Mouse (Mus musculus): ENCODE results near the gene Ddc. TPM values are rescaled to one million over a fixed set of nuclear protein-coding genes. Genes with fewer than 3 reads are reported as not detected.

The Ddc gene
- polyA plus RNA-seq, 1 experiment from 2014 or later: 20.7 TPM

GRCm38 (mm10) chr11:11829161-11830000 is 68.6 kb downstream of the Ddc start:
- Histone ChIP-seq H3K4me2 (replicated peaks) (no peak overlapping the region), H3K27me3 (no peaks in the 10 kb centered on the region), H3K4me3 (replicated peaks) (no peak overlapping the region), H3K9me3 (replicated peaks) (no peaks in the 10 kb centered on the region), H3K36me3 (no peaks in the 10 kb centered on the region), H3K9ac (no peak overlapping the region), H3K4me1 (peaks cover 60% of the 10 kb centered on the region), H3K27ac (replicated peaks) (peak overlapping the region; percentile 82)
- no peak for ATAC-seq (ENCODE audit: insufficient number of reproducible peaks, low FRiP score, low TSS enrichment, low read depth)
- WGBS: 23% methylated on average over 11 of the region's 11 CpGs

GRCm38 (mm10) chr11:11828761-11829160 is 69.2 kb downstream of the Ddc start:
- H3K4me1 ChIP-seq: peaks cover 66% of the 10 kb centered on the region
- peak overlapping the region; percentile 82 for H3K27ac ChIP-seq (replicated peaks)
- H3K36me3 ChIP-seq: no peaks in the 10 kb centered on the region
- no peak for ATAC-seq (ENCODE audit: insufficient number of reproducible peaks, low FRiP score, low TSS enrichment, low read depth)
- H3K27me3 ChIP-seq: no peaks in the 10 kb centered on the region
- H3K4me3 ChIP-seq (replicated peaks): no peak overlapping the region
- H3K4me2 ChIP-seq (replicated peaks): 0 out of 2 replicates have a peak overlapping the region, but pooled peaks have one; percentile 6
- H3K9me3 ChIP-seq (replicated peaks): no peaks in the 10 kb centered on the region
- no peak overlapping the region for H3K9ac ChIP-seq
- WGBS: 22% methylated on average over 6 of the region's 6 CpGs

- H3K27me3 ChIP-seq: no peaks in the 10 kb centered on the region
- H3K4me1 ChIP-seq: peaks cover 71% of the 10 kb centered on the region
- no peaks in the 10 kb centered on the region for H3K36me3 ChIP-seq
- peak; percentile 48; the same call in 1 of the 2 replicates for ATAC-seq (ENCODE audit: insufficient number of reproducible peaks, low FRiP score, low TSS enrichment, low read depth)
- H3K9me3 ChIP-seq (replicated peaks): no peaks in the 10 kb centered on the region
- H3K4me2 ChIP-seq (replicated peaks): 0 out of 2 replicates have a peak overlapping the region, but pooled peaks have one; percentile 6
- H3K4me3 ChIP-seq (replicated peaks): no peak overlapping the region
- no peak overlapping the region for H3K9ac ChIP-seq
- 19% methylated on average over 5 of the region's 5 CpGs for WGBS
- H3K27ac ChIP-seq (replicated peaks): peak overlapping the region; percentile 82
These were observed 69.7 kb downstream of the Ddc start for GRCm38 (mm10) chr11:11828251-11828650.

GRCm38 (mm10) chr11:11826475-11826874 is 71.5 kb downstream of the Ddc start:
- H3K27ac ChIP-seq (replicated peaks): peak overlapping the region; percentile 95
- H3K9ac ChIP-seq: no peak overlapping the region
- H3K27me3 ChIP-seq: no peaks in the 10 kb centered on the region
- ATAC-seq (ENCODE audit: insufficient number of reproducible peaks, low FRiP score, low TSS enrichment, low read depth): no peak
- no peak overlapping the region for H3K4me2 ChIP-seq (replicated peaks)
- peaks cover 71% of the 10 kb centered on the region for H3K4me1 ChIP-seq
- H3K36me3 ChIP-seq: no peaks in the 10 kb centered on the region
- H3K9me3 ChIP-seq (replicated peaks): no peaks in the 10 kb centered on the region
- no peak overlapping the region for H3K4me3 ChIP-seq (replicated peaks)

- H3K36me3 ChIP-seq: no peaks in the 10 kb centered on the region
- no peak for ATAC-seq (ENCODE audit: insufficient number of reproducible peaks, low FRiP score, low TSS enrichment, low read depth)
- no peak overlapping the region for H3K9ac ChIP-seq
- H3K9me3 ChIP-seq (replicated peaks): no peaks in the 10 kb centered on the region
- H3K27me3 ChIP-seq: no peaks in the 10 kb centered on the region
- H3K4me2 ChIP-seq (replicated peaks): no peak overlapping the region
- H3K27ac ChIP-seq (replicated peaks): peak overlapping the region; percentile 95
- no peak overlapping the region for H3K4me3 ChIP-seq (replicated peaks)
- H3K4me1 ChIP-seq: peaks cover 72% of the 10 kb centered on the region
- 49% methylated on average over 6 of the region's 6 CpGs for WGBS
These were observed 72.3 kb downstream of the Ddc start for GRCm38 (mm10) chr11:11825670-11826069.

- peaks cover 76% of the 10 kb centered on the region for H3K4me1 ChIP-seq
- no peaks in the 10 kb centered on the region for H3K9me3 ChIP-seq (replicated peaks)
- no peak overlapping the region for H3K4me2 ChIP-seq (replicated peaks)
- H3K36me3 ChIP-seq: no peaks in the 10 kb centered on the region
- H3K27me3 ChIP-seq: no peaks in the 10 kb centered on the region
- no peak overlapping the region for H3K9ac ChIP-seq
- WGBS: 48% methylated on average over 3 of the region's 3 CpGs
- no peak for ATAC-seq (ENCODE audit: insufficient number of reproducible peaks, low FRiP score, low TSS enrichment, low read depth)
- no peak overlapping the region for H3K4me3 ChIP-seq (replicated peaks)
- peak overlapping the region; percentile 95 for H3K27ac ChIP-seq (replicated peaks)
These were observed 72.8 kb downstream of the Ddc start for GRCm38 (mm10) chr11:11824970-11825635.

- peaks cover 69% of the 10 kb centered on the region for H3K4me1 ChIP-seq
- WGBS: 27% methylated on average over 12 of the region's 12 CpGs
- no peak overlapping the region for H3K4me2 ChIP-seq (replicated peaks)
- H3K9ac ChIP-seq: no peak overlapping the region
- ATAC-seq (ENCODE audit: insufficient number of reproducible peaks, low FRiP score, low TSS enrichment, low read depth): peak; percentile 35; the same call in 1 of the 2 replicates
- H3K36me3 ChIP-seq: no peaks in the 10 kb centered on the region
- no peak overlapping the region for H3K4me3 ChIP-seq (replicated peaks)
- H3K9me3 ChIP-seq (replicated peaks): no peaks in the 10 kb centered on the region
- H3K27me3 ChIP-seq: no peaks in the 10 kb centered on the region
- H3K27ac ChIP-seq (replicated peaks): peak overlapping the region; percentile 95
These were observed 73.7 kb downstream of the Ddc start for GRCm38 (mm10) chr11:11823980-11824911.

- Histone ChIP-seq H3K36me3 (no peaks in the 10 kb centered on the region), H3K27me3 (no peaks in the 10 kb centered on the region), H3K27ac (replicated peaks) (peak overlapping the region; percentile 95), H3K4me3 (replicated peaks) (no peak overlapping the region), H3K4me2 (replicated peaks) (peak overlapping the region; percentile 27; the same call in 1 of the 2 replicates), H3K9me3 (replicated peaks) (no peaks in the 10 kb centered on the region), H3K9ac (no peak overlapping the region), H3K4me1 (peaks cover 55% of the 10 kb centered on the region)
- 15% methylated on average over 20 of the region's 20 CpGs for WGBS
- no peak for ATAC-seq (ENCODE audit: insufficient number of reproducible peaks, low FRiP score, low TSS enrichment, low read depth)
These were observed 75.5 kb downstream of the Ddc start for GRCm38 (mm10) chr11:11822181-11823095.

- Histone ChIP-seq H3K27ac (replicated peaks) (peak overlapping the region; percentile 95), H3K27me3 (no peaks in the 10 kb centered on the region), H3K4me3 (replicated peaks) (no peak overlapping the region), H3K4me2 (replicated peaks) (peak overlapping the region; percentile 27; the same call in 1 of the 2 replicates), H3K36me3 (no peaks in the 10 kb centered on the region), H3K9me3 (replicated peaks) (no peaks in the 10 kb centered on the region), H3K9ac (no peak overlapping the region), H3K4me1 (peaks cover 55% of the 10 kb centered on the region)
- WGBS: 7% methylated on average over 16 of the region's 16 CpGs
- peak; percentile 64 for ATAC-seq (ENCODE audit: insufficient number of reproducible peaks, low FRiP score, low TSS enrichment, low read depth)
These were observed 76.5 kb downstream of the Ddc start for GRCm38 (mm10) chr11:11821387-11821975.

GRCm38 (mm10) chr11:11820737-11821136 is 77.2 kb downstream of the Ddc start:
- H3K4me2 ChIP-seq (replicated peaks): no peak overlapping the region
- no peak overlapping the region for H3K4me3 ChIP-seq (replicated peaks)
- H3K9ac ChIP-seq: no peak overlapping the region
- 27% methylated on average over 3 of the region's 3 CpGs for WGBS
- H3K9me3 ChIP-seq (replicated peaks): no peaks in the 10 kb centered on the region
- ATAC-seq (ENCODE audit: insufficient number of reproducible peaks, low FRiP score, low TSS enrichment, low read depth): peak; percentile 30
- H3K27ac ChIP-seq (replicated peaks): peak overlapping the region; percentile 95
- peaks cover 50% of the 10 kb centered on the region for H3K4me1 ChIP-seq
- no peaks in the 10 kb centered on the region for H3K36me3 ChIP-seq
- no peaks in the 10 kb centered on the region for H3K27me3 ChIP-seq

Measured in embryonic facial prominence, embryonic 15.5 days (tissue).